In the genomic region with DNA sequence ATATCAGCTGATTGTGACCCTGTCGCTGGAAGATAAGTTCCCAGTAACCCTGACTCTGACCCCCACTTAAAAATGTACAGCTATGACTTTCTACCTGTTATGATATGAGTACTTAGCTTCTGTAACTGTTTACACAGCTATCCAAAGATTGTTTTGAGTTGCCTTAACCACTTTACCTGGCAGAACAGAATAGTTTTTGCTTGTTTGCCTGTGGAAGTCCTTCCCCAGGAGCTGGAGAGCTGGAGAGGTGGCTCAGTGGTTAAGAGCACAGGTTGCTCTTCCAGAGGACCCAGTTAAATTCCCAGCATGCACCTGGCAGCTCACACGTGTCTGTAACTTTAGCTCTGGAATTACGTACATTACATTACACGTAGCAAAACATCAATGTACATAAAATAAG, we compare ENCODE assay signal across 35 mouse cellular contexts.
"Had no signal": no experiment of that assay in that cellular context is flagged by ENCODE, and none has a peak within 500 bp of the region (broad histone marks: within the 10 kb centered on the region; RNA-seq: fewer than 3 reads in every experiment).

No protein-coding gene starts in this region.

- H3K36me3 ChIP-seq: heart, embryonic 10.5 days; heart, embryonic 12.5 days; heart, embryonic 13.5 days; heart, embryonic 15.5 days; hindbrain, embryonic 10.5 days; hindbrain, embryonic 12.5 days; hindbrain, embryonic 13.5 days; hindbrain, embryonic 15.5 days; intestine, embryonic 15.5 days; kidney, embryonic 15.5 days had no signal

- H3K4me2 ChIP-seq: heart, embryonic 11.5 days; heart, embryonic 12.5 days; heart, embryonic 13.5 days; heart, embryonic 15.5 days; hindbrain, embryonic 12.5 days; hindbrain, embryonic 13.5 days; hindbrain, embryonic 14.5 days; hindbrain, embryonic 15.5 days; intestine, embryonic 15.5 days; kidney, embryonic 15.5 days had no signal

- H3K27ac ChIP-seq: heart, adult 2 months; heart, embryonic 10.5 days; heart, embryonic 13.5 days; heart, embryonic 15.5 days; hindbrain, embryonic 10.5 days; hindbrain, embryonic 12.5 days; hindbrain, embryonic 13.5 days; hindbrain, embryonic 14.5 days; hindbrain, embryonic 15.5 days; hindbrain, postnatal 0 days; intestine, embryonic 15.5 days; kidney, embryonic 15.5 days; kidney, postnatal 0 days; layer of hippocampus, adult 2 months had no signal

- ATAC-seq: hindbrain, embryonic 16.5 days; hindbrain, postnatal 0 days; inflammation-experienced regulatory T-cells, adult 6 months; intestine, embryonic 15.5 days; intestine, embryonic 16.5 days; intestine, postnatal 0 days had no signal

- DNase-seq: heart, adult 2 months; heart, postnatal 10 days; heart, postnatal 14 days; heart, postnatal 36 days; heart, postnatal 4 days; kidney, adult 11 months; kidney, adult 18-20 months; kidney, adult 2 months; kidney, adult 8-10 months; kidney, adult 9 months; kidney, postnatal 10 days; kidney, postnatal 14 days; kidney, postnatal 25 days; kidney, postnatal 36 days; kidney, postnatal 4 days; layer of hippocampus, adult 9-11 months had no signal

- H3K4me3 ChIP-seq: heart, adult 2 months; heart, embryonic 10.5 days; heart, embryonic 12.5 days; heart, embryonic 13.5 days; heart, embryonic 15.5 days; hindbrain, embryonic 10.5 days; hindbrain, embryonic 12.5 days; hindbrain, embryonic 13.5 days; hindbrain, embryonic 15.5 days; intestine, embryonic 15.5 days; kidney, embryonic 15.5 days; layer of hippocampus, adult 2 months had no signal

- H3K27me3 ChIP-seq: heart, embryonic 12.5 days; heart, embryonic 13.5 days; heart, embryonic 15.5 days; hindbrain, embryonic 12.5 days; hindbrain, embryonic 13.5 days; hindbrain, embryonic 15.5 days; intestine, embryonic 15.5 days; kidney, embryonic 15.5 days had no signal

- H3K9ac ChIP-seq: heart, embryonic 12.5 days; heart, embryonic 13.5 days; heart, embryonic 15.5 days; hindbrain, embryonic 12.5 days; hindbrain, embryonic 13.5 days; hindbrain, embryonic 14.5 days; hindbrain, embryonic 15.5 days; intestine, embryonic 15.5 days; kidney, embryonic 15.5 days had no signal

- H3K9me3 ChIP-seq: heart, embryonic 10.5 days; heart, embryonic 12.5 days; heart, embryonic 13.5 days; heart, embryonic 15.5 days; hindbrain, embryonic 10.5 days; hindbrain, embryonic 12.5 days; hindbrain, embryonic 13.5 days; hindbrain, embryonic 15.5 days; intestine, embryonic 15.5 days; kidney, embryonic 15.5 days had no signal
